Mouse (Mus musculus) liver, postnatal 0 days (tissue): ENCODE measurements around the gene Vps4a. TPM values are rescaled to one million over a fixed set of nuclear protein-coding genes. Genes with fewer than 3 reads are reported as not detected.
"Not testable (repeated sequence)": the region's sequence is repeated elsewhere in the genome, so short reads cannot be mapped to it uniquely, and the experiment has no call there.

Experiments
- ATAC-seq: fragments of 200-750 bp; cut with Nextera tagmentation; 2 replicates; pipeline ENCODE4 v1.8.0; 2017; ENCODE audit warnings: mild to moderate bottlenecking, moderate library complexity
- DNase-seq: peaks from one replicate; pipeline ENCODE4 v3.0.0-alpha.2; 2016
- H3K27ac ChIP-seq: fragments of 300-500 bp; sonication (generic); 2 replicates; pipeline ENCODE4 v1.5.1; 2014; ENCODE audit warnings: antibody characterized with exemption, moderate library complexity, mild to moderate bottlenecking, low read depth
- H3K27me3 ChIP-seq: fragments of 300-500 bp; sonication (generic); 2 replicates; pipeline ENCODE4 v1.6.1; 2014; ENCODE audit warnings: low read length, control low read depth, mixed read lengths; ENCODE audit not compliant: insufficient read depth
- H3K36me3 ChIP-seq: fragments of 300-500 bp; sonication (generic); replicated peaks from 2 replicates; pipeline ENCODE4 v1.6.1; 2014; ENCODE audit warnings: mild to moderate bottlenecking, control low read depth, low read length, moderate library complexity, mixed read lengths; ENCODE audit not compliant: insufficient read depth
- H3K4me1 ChIP-seq: fragments of 300-500 bp; sonication (generic); 2 replicates; pipeline ENCODE4 v1.6.1; 2014; ENCODE audit warnings: antibody characterized with exemption, mild to moderate bottlenecking, control low read depth; ENCODE audit not compliant: insufficient read depth
- H3K4me2 ChIP-seq: fragments of 300-500 bp; sonication (generic); 2 replicates; pipeline ENCODE4 v1.6.1; 2014; ENCODE audit warnings: low read depth, mild to moderate bottlenecking, low read length, moderate library complexity, mixed read lengths
- H3K4me3 ChIP-seq: fragments of 300-500 bp; sonication (generic); 2 replicates; pipeline ENCODE4 v1.5.1; 2014; ENCODE audit warnings: low read depth, low read length
- H3K9ac ChIP-seq: fragments of 300-500 bp; sonication (generic); replicated peaks from 2 replicates; pipeline ENCODE4 v1.6.1; 2014; ENCODE audit warnings: mild to moderate bottlenecking, moderate library complexity
- H3K9me3 ChIP-seq: fragments of 300-500 bp; sonication (generic); 2 replicates; pipeline ENCODE4 v1.6.1; 2016; ENCODE audit warnings: mild to moderate bottlenecking, control low read depth, low read length, mixed read lengths
- CTCF ChIP-seq: sonication (generic); IDR thresholded peaks from 2 replicates; pipeline ENCODE4 v1.5.1; 2016; ENCODE audit warnings: antibody characterized with exemption, low read depth
- EP300 ChIP-seq: IDR thresholded peaks from 2 replicates; pipeline ENCODE4 v1.6.1; 2016; ENCODE audit warnings: antibody characterized with exemption, low read depth, mild to moderate bottlenecking
- WGBS: fragments of 180-500 bp; shearing (Covaris S2); extraction: QIAGEN DNeasy Blood & Tissue Kit; methylation state at CpG from one replicate; pipeline ENCODE4 v1.1.7; 2014; ENCODE audit not compliant: insufficient replicate concordance; 5-methylcytosine and 5-hydroxymethylcytosine counted together
- polyA plus RNA-seq: library from polyadenylated mRNA; unstranded; fragments of >200 nt; fragmentation: Nextera tagmentation; extraction: Ambion mirVana; gene quantifications from 2 replicates; pipeline ENCODE4 v1.2.1, GENCODE M21; 2015

Gene Vps4a
- polyA plus RNA-seq, 1 experiment from 2014 or later, result 18.3 TPM

DNA sequence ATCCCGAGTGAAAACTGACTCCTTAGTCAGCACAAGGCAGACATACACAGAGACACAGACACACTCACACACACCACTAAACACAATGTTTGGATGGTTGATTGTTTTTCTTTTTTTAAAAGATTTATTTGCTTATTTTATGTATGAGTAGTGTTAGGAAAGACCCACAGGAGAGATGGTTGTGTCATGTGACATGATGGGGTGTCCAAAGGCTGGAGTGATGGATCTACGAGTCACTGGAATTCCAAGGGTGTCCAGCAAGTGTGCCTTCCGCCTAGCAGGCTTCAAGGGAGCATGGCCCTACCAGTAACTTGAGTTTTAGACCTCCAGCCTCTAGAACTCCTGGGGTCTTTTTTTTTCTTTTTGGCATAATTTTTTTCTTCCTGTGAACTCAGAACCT, 1.7 kb upstream of the Vps4a start:
- ATAC-seq (no peak), DNase-seq (no peak)
- Histone ChIP-seq H3K4me1 (peaks cover 18% of the 10 kb centered on the region), H3K4me3 (no peak overlapping the region), H3K36me3 (no peaks in the 10 kb centered on the region), H3K9ac (no peak overlapping the region), H3K27ac (no peak overlapping the region), H3K4me2 (no peak overlapping the region), H3K9me3 (no peaks in the 10 kb centered on the region), H3K27me3 (no peaks in the 10 kb centered on the region)
- WGBS, result 74% methylated on average over 3 of the region's 3 CpGs
- no peak for TF ChIP-seq CTCF
- TF ChIP-seq EP300, result no peak

DNA sequence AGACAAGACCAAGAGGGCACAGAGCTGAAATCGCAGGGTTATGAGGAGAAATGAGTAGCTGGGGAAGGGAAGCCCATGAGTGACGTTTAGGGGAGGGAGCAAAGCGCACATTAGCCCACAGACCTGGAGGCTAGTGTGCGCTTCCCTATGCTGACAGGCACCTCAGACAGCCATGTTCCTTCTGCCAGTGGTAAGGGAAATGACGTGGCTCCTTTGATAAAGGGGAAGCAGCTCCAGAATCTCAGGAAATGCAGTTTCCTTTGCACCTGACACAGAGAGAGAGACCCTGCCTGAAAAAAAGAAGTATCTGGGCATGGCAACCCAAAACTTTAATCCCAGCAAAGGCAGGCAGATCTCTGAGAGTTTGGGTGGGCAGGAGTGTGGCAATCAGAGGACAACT, 964 bp upstream of the Vps4a start:
- no peaks in the 10 kb centered on the region for H3K36me3 ChIP-seq
- H3K4me3 ChIP-seq, result no peak overlapping the region
- DNase-seq, result no peak
- 64% methylated on average over 5 of the region's 5 CpGs for WGBS
- H3K4me1 ChIP-seq, result peaks cover 18% of the 10 kb centered on the region
- TF ChIP-seq CTCF, result no peak
- no peak for TF ChIP-seq EP300
- no peak overlapping the region for H3K4me2 ChIP-seq
- H3K9me3 ChIP-seq, result no peaks in the 10 kb centered on the region
- ATAC-seq, result no peak
- no peak overlapping the region for H3K9ac ChIP-seq
- H3K27ac ChIP-seq, result 0 out of 2 replicates have a peak overlapping the region, but pooled peaks have one; percentile 2
- no peaks in the 10 kb centered on the region for H3K27me3 ChIP-seq

DNA sequence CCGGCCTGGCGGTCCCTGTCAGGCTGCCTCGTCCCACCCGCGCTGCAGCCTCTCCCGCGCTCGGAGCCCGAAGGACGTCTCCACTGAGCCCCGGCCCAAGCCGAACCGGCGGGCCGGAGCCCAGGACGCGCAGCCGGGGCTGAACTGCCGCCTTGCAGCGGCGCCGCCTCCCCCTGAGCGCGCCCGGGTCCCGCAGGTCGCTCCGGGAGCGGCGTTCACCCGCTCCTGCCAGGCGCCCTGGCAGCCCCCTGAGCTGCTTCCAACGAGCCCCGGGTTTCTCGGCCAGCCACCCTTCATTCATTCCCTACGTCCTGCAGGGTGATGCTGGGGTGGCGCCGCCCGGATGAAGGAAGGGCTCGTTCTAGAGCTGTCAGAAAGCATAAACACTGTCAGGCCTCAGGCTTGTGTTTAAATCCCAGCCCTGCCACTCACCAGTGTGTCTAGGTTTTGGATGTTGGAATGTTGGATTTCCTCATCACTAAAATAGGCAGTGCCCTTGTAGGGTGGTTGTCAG, 612 bp downstream of the Vps4a start:
- WGBS, result under 1% methylated on average over 20 of the region's 40 CpGs
- Histone ChIP-seq H3K9me3 (no peaks in the 10 kb centered on the region), H3K4me3 (peak overlapping the region; percentile 99), H3K9ac (peak overlapping the region; percentile 98), H3K4me1 (peaks cover 18% of the 10 kb centered on the region), H3K27ac (peak overlapping the region; percentile 88), H3K36me3 (0 out of 2 replicates have a peak, but pooled peaks cover 3% of the 10 kb centered on the region), H3K4me2 (peak overlapping the region; percentile 94), H3K27me3 (no peaks in the 10 kb centered on the region)
- no peak for TF ChIP-seq EP300
- TF ChIP-seq CTCF, result no peak
- DNase-seq (no peak), ATAC-seq (no peak)

DNA sequence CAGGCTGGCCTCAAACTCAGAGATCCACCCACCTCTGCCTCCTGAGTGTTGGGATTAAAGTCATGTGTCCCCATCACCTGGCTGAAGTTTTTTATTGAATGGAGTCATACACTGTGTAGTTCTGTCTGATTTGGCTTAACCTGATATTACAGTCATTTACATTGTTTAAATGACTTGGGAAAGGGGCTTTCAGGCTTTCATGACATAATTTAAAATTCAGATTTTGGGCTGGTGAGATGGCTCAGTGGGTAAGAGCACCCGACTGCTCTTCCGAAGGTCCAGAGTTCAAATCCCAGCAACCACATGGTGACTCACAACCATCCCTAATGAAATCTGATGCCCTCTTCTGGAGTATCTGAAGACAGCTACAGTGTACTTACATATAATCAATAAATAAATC, 2.6 kb downstream of the Vps4a start:
- peaks cover 18% of the 10 kb centered on the region for H3K4me1 ChIP-seq
- 89% methylated on average over 2 of the region's 2 CpGs for WGBS
- H3K9me3 ChIP-seq, H3K36me3 ChIP-seq, ATAC-seq, H3K4me3 ChIP-seq, H3K9ac ChIP-seq, H3K27ac ChIP-seq, H3K4me2 ChIP-seq, DNase-seq, H3K27me3 ChIP-seq: not testable (repeated sequence)

DNA sequence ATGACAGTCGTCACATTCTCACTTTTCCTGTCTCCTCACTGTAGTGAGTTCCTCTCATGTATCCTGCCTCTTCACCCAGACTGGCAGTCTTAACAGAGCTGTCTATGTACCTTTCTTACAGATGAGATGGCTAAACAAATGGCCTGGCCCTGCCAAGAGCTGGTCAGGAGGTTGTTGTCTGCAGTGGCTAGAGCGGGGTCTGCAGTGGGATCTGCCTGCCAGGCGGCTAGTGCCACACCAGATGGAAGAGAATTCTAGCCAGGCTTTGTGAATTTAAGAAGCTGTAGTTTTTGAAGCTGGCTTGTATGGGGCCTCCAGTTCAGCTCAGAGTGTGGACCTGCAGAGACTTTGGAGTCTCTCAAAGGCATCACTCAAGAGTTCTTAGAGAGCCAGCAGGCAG, 4.6 kb downstream of the Vps4a start:
- Histone ChIP-seq H3K4me1 (peaks cover 18% of the 10 kb centered on the region), H3K4me3 (no peak overlapping the region), H3K9me3 (no peaks in the 10 kb centered on the region), H3K27me3 (no peaks in the 10 kb centered on the region), H3K36me3 (peaks cover 21% of the 10 kb centered on the region), H3K27ac (no peak overlapping the region), H3K4me2 (no peak overlapping the region), H3K9ac (no peak overlapping the region)
- no peak for TF ChIP-seq EP300
- no peak for TF ChIP-seq CTCF
- no peak for ATAC-seq
- 81% methylated on average over 3 of the region's 3 CpGs for WGBS
- no peak for DNase-seq

DNA sequence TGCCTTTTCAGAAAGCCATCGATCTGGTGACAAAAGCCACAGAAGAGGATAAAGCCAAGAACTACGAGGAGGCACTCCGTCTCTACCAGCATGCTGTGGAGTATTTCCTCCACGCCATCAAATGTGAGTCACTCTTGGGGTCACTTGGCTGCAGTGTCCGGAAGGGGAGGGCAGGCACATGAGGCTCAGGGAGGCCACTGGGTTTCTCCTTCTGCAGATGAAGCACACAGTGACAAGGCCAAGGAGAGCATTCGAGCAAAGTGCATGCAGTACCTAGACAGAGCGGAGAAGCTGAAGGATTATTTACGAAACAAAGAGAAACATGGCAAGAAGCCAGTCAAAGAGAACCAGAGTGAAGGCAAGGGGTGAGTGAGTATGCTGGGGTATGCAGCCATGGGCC, 5.6 kb downstream of the Vps4a start:
- WGBS, result 76% methylated on average over 8 of the region's 8 CpGs
- DNase-seq, result no peak
- Histone ChIP-seq H3K27me3 (no peaks in the 10 kb centered on the region), H3K36me3 (peaks cover 29% of the 10 kb centered on the region), H3K27ac (no peak overlapping the region), H3K9me3 (no peaks in the 10 kb centered on the region), H3K9ac (no peak overlapping the region), H3K4me1 (peaks cover 18% of the 10 kb centered on the region), H3K4me3 (no peak overlapping the region), H3K4me2 (no peak overlapping the region)
- ATAC-seq, result 0 out of 2 replicates have a peak, but pooled peaks have one; percentile 27
- no peak for TF ChIP-seq CTCF
- TF ChIP-seq EP300, result no peak

DNA sequence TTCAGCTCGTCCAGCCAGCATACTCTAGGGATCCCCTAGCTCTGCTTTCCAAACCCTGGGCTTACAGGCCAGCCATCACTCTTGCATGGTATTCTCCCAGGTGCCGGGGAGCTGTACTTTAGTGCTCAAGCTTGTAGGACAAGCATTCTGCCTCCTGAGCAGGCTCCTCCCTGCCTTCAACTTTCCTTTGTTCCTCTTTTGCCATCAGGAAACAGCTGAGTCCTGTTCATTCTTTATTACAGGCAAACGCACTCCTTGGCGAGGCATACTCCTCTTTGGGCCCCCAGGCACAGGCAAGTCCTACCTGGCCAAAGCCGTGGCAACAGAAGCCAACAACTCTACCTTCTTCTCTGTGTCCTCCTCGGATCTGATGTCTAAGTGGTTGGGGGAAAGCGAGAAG, 9.6 kb downstream of the Vps4a start:
- ATAC-seq, result no peak
- TF ChIP-seq EP300 (no peak), CTCF (no peak)
- peaks cover 69% of the 10 kb centered on the region for H3K36me3 ChIP-seq

More for the DNA sequence above, 9.6 kb downstream of the Vps4a start:
- H3K27ac ChIP-seq, result no peak overlapping the region
- no peak overlapping the region for H3K4me2 ChIP-seq
- no peaks in the 10 kb centered on the region for H3K9me3 ChIP-seq
- H3K27me3 ChIP-seq, result no peaks in the 10 kb centered on the region
- no peaks in the 10 kb centered on the region; the same call in 1 of the 2 replicates for H3K4me1 ChIP-seq
- H3K4me3 ChIP-seq, result no peak overlapping the region
- 68% methylated on average over 7 of the region's 7 CpGs for WGBS
- no peak for DNase-seq
- H3K9ac ChIP-seq, result no peak overlapping the region
